Mouse (Mus musculus) ovary, postnatal 10 days (tissue): ENCODE results near the gene B4galt2.

Source experiments
- DNase-seq: peaks from one replicate; pipeline ENCODE4 v3.0.0; 2022; ENCODE audit warnings: low spot score

The B4galt2 gene

GRCm38 (mm10) chr4:117867823-117868222 is 15.5 kb downstream of the B4galt2 start:
- no peak for DNase-seq

GRCm38 (mm10) chr4:117867000-117867399 is 16.3 kb downstream of the B4galt2 start:
- DNase-seq: no peak

DNA sequence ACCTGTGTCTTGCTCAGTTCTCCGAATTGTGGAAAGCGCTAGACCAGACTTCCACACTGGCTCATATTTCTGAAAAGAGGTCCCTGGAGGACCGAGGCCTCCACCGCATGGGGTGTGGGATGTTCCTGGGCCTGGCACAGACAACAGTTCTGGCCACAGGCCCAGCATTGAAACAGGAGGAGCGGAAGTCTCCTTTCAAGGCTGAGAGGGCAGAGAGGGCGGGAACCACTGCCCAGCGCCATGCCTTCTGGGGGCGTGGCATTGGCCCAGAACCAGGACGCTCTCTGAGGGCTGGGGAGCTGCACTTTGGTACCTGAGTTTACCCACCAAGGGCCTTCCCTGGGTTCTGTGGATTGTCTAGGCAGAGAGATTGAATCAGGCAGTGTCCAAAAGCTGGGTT is 17.2 kb downstream of the B4galt2 start:
- peak; percentile 54 for DNase-seq

- no peak for DNase-seq
Measured at GRCm38 (mm10) chr4:117862823-117863222, 20.5 kb downstream of the B4galt2 start.

- no peak for DNase-seq
Measured at GRCm38 (mm10) chr4:117860570-117860969, 22.7 kb downstream of the B4galt2 start.

DNA sequence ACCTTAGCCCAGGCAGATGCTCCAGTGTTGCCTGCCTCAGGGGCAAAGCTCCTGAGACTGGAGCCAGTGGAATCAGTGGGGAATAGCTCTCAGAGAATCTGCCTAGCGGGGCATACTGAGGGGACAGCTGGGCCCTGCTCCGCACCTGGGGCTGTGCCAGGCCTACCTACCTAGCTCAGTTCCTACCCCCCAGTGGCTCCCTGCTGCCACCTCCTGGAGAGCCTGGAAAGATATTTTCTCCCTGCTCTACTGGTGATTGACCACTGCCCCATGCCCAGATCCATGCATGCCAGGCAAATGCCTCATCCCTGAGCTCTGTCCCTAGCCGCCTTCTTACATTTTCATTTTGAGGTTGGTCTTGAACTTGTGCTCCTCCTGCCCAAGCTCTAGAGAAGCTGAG is 24.5 kb downstream of the B4galt2 start:
- no peak for DNase-seq

GRCm38 (mm10) chr4:117855146-117855545 is 28.1 kb downstream of the B4galt2 start:
- DNase-seq: no peak

GRCm38 (mm10) chr4:117852152-117852868 is 31.0 kb downstream of the B4galt2 start:
- DNase-seq: no peak

- no peak for DNase-seq
Measured at GRCm38 (mm10) chr4:117850871-117851270, 32.4 kb downstream of the B4galt2 start.

DNA sequence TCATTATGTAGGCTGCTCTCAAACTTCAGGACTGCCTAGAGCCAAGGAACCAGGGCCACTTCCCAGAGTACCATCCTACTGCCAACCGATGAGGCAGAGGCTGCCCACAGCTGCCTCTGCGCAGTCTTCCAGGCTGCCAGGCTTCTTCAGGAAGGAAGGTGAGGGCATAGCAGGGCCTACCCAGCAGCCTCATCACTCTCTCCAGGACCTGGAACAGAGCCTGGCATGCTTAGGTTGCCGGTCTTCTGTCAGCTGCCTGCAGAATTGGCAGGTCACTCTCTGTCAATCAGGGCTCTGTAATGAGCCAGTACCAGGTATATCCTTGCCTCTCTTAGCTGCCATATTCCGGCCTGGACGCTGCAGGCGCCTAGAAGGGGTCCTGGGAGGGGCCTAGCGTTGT is 33.1 kb downstream of the B4galt2 start:
- DNase-seq: no peak

DNA sequence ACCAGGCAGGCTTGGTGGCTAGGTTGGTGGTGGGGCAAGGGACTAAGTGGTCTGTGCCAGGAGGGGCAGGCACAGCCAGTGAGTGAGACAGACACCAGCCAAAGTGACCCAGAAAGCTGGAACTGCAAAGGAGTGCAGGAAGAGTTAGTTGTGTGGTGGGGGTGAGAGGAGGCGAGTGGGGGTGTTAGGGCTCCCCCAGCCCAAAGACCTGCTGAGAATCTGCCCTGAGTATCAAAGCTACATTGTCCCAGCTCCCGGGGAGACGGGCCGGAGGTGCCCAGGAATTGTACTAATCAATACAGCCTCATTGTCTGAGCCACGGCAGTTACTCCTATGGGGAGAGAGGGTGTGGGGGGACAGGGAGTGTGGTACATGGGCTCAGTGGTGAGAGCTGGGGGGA is 33.8 kb downstream of the B4galt2 start:
- DNase-seq: no peak

GRCm38 (mm10) chr4:117849063-117849462 is 34.2 kb downstream of the B4galt2 start:
- no peak for DNase-seq

GRCm38 (mm10) chr4:117847011-117847410 is 36.3 kb downstream of the B4galt2 start:
- DNase-seq: no peak

- no peak for DNase-seq
Measured at GRCm38 (mm10) chr4:117846261-117846660, 37.0 kb downstream of the B4galt2 start.

GRCm38 (mm10) chr4:117845316-117845715 is 38.0 kb downstream of the B4galt2 start:
- no peak for DNase-seq

- DNase-seq: no peak
Measured at GRCm38 (mm10) chr4:117844467-117844866, 38.8 kb downstream of the B4galt2 start.

DNA sequence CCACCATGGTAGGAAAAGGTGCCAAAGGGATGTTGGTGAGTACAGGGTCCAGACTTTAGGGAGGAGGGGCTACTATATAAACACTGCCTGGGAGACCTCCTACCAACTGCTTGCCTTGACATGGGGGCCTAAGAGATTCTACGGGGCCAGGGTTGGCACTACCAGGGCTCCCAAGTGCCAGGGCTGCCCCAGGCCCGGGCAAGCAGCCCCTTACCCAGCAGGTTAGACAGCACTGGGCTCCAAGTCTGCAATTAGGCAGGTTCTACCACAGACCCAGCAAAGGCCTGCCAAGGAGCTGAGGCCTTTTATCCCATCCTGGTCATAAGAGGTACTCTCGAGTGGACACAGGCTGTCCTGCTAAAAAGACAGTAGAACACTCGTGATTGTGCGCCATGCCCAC is 40.2 kb downstream of the B4galt2 start:
- DNase-seq: no peak

- no peak for DNase-seq
Measured at GRCm38 (mm10) chr4:117841566-117841965, 41.7 kb downstream of the B4galt2 start.

DNA sequence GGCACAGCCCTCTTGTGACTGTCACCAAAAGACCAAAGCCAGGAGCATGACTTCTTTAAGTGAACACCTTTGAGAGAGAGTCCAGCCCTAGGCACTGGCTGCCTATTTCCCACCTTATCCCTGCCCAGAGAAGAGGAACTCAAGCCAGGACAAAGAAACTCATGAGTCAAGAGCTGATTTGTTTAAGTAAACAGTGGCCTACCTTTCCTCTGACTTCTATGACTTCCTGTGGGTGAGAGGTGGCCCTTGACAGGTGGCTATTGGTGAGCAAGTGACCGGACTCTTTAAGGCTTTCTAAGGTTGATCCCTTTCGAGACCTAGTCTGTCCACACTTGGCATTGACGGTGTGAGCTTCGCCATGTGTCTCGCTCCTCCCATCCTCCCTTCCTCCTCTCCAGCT is 42.5 kb downstream of the B4galt2 start:
- no peak for DNase-seq

- no peak for DNase-seq
Measured at GRCm38 (mm10) chr4:117839366-117839765, 43.9 kb downstream of the B4galt2 start.

GRCm38 (mm10) chr4:117837271-117837670 is 46.0 kb downstream of the B4galt2 start:
- no peak for DNase-seq

DNA sequence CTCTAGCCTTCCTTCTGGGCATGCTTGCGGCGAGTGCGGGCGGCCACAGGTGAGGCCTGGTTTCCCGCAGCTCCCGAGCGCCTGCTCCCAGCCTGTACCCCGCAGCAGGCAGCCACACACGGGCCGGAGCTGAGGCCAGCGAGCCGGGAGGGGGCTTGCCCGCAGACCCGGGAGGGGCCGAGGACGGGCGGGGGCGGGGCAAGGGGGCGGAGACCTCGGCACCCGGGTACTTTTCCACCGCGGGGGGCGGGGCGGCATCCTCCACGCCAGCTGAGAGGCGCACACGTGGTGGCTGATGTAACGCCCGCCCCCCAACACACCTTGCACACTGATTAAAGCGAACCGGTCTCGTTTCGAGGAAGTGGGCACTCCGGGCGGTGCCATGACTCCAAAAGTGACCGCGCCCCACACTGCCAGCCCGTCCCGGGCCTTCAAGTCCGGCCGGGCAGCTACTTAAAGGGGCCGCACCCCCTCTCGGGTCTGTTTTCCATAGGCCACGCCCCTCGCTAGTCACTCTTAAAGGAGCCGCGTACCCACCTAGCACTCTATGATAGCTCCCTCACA is 47.0 kb downstream of the B4galt2 start:
- DNase-seq: peak; percentile 79

DNA sequence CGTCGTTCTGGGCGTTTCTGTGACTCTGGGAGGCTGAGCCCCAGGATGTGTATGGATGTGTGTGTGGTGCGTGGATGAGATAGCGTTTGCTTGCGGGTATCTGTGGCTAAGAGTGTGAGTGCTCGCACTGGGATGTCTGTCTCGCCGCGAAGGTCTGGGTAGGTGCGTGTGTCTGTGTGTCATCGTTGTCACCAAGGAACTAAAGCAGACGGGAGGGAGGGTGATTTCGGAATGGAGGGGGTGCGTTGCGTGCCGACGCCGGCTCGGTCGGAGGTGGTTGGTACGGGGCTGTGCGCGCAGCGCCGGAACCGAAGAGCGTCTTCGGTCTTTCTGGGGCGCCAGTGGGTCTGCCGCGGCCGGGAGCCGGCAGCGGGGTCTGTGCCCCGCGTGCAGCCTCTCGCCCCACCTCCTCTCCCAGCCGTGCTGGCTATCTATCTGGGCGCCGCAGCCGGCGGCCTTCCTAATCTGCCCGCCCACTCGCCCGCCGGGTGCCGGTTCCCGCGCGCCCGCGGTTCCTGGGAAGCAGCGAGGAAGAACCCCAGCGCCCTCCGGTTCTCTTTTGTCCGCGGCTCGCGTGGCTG is 47.7 kb downstream of the B4galt2 start:
- DNase-seq: no peak
